Mouse (Mus musculus): ENCODE results near the gene Wdr62.
A peak's percentile ranks its signal among the peaks of the same experiment; 100 is the strongest.

Wdr62 gene

GRCm38 (mm10) chr7:30306083-30306779 lies 26.0 kb upstream of the Wdr62 start:
- DNase-seq (ENCODE audit: low read depth, low spot score) = no peak

DNA sequence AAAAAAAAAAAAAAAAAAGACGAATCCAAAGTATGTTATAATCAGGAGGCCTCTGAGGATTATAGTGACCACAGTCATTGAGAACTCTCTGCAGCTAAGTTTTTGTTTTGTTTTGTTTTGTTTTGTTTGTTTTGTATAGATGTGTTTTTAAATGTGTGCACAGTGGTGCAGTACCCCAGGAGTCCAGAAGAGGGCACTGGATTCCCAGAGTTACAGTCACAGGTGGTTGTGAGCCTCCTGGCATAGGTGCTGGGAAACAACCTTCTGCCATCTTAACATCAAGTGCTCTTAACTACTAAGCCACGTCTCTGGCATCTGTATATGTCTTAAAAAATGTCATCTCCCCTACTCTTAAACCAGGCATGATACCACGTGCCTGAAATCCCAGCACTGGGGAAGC lies 20.7 kb upstream of the Wdr62 start:
- DNase-seq (ENCODE audit: low read depth, low spot score) = peak; percentile 47

GRCm38 (mm10) chr7:30297266-30297665 lies 17.0 kb upstream of the Wdr62 start:
- DNase-seq (ENCODE audit: low read depth, low spot score) = no peak

- DNase-seq (ENCODE audit: low read depth, low spot score) = no peak
Measured at GRCm38 (mm10) chr7:30296816-30297215, 16.6 kb upstream of the Wdr62 start.

DNA sequence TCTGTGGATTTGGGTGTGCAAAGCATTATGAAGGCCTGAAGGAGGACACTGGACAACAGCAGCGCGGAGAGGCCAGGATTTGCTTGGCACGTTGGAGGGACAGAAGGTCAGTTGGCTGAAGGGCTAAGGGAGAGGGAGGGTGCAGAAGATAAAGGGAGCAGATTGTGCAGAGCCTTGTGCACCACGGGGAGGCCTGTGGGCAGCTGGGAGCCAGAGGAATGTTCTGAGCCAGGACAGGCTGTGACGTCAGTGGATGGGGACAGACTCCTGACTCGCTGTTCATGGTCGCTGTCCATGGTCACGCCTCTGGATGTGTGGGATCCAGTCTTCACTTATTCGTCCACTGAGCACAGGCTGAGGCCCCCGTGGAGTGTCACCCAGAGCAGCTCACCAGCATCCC lies 14.9 kb upstream of the Wdr62 start:
- no peak for DNase-seq (ENCODE audit: low read depth, low spot score)

DNA sequence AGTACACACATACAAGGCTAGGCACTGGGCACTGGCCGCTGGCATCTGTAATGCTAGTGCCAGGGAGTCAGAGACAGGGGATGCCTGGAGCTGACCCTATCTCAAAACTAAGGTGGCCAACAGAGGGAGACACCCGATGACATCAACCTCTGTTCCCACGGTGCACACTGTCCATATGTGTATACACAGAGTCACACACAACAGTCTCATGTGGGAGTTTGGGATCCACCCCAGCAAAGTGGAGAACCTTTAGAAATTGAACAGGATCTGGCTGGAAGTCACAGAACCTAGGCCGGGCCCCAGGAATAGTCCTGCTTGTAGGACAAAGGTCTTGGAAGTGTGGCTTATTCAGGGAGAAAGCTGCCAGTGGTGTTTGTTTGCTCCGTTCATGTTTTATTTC lies 14.1 kb upstream of the Wdr62 start:
- no peak for DNase-seq (ENCODE audit: low read depth, low spot score)

DNA sequence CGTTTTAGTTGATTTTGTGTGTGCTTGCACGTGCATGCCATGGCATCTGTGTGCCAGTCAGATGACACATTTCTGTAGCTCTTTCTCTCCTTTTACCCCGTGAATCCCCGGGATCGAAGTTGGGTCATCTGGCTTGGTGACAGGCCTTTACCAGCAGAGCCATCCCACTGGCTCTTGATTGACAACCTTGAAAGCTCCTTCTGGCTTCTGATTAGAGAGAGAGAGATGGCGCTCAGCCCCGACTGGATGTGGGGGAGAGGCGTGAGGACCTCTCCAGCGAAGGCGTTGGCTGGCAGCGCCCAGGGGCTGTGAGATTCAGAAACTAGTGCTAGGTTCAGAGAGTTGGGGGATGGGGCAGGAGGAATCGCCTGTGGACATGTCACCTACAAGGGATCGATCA lies 13.6 kb upstream of the Wdr62 start:
- no peak for DNase-seq (ENCODE audit: low read depth, low spot score)

- no peak for DNase-seq (ENCODE audit: low read depth, low spot score)
Measured at GRCm38 (mm10) chr7:30291215-30292131, 11.3 kb upstream of the Wdr62 start, which contains the start of gene Clip3. Clip3 (plus strand) TSS chr7:30291728.

DNA sequence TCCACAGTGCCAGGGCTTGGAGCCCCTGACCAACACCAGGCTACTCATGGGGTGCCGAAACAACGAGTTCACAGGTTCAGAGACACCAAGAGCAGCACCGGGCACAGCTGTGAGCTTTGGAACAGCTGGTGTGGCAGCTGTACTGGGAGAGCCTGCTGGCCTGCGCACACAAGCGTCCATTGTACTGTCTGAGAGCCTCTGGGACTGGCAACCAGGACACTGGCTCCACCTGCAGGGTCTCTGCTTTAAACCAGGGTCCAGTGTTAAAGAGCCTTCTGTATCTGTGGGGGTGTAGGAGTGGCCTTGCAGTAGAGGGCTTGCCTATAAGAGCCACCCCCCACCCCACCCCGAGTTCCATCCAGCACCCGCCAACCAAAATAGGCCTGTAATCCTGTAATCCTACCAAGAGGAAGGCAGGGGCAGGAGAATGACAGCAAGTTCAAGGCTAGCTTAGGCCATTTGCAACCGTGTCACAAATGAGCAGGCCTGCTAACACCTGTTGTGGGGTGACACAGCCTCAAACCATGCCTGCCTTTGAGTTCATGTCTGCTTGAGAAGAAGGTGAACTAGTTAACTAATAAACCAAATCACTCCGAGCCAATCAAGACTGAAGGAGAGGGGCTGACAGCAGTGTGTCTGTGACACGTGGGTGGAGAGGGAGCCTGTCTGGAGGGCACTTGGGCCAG lies 9.6 kb upstream of the Wdr62 start:
- no peak for DNase-seq (ENCODE audit: low read depth, low spot score)

DNA sequence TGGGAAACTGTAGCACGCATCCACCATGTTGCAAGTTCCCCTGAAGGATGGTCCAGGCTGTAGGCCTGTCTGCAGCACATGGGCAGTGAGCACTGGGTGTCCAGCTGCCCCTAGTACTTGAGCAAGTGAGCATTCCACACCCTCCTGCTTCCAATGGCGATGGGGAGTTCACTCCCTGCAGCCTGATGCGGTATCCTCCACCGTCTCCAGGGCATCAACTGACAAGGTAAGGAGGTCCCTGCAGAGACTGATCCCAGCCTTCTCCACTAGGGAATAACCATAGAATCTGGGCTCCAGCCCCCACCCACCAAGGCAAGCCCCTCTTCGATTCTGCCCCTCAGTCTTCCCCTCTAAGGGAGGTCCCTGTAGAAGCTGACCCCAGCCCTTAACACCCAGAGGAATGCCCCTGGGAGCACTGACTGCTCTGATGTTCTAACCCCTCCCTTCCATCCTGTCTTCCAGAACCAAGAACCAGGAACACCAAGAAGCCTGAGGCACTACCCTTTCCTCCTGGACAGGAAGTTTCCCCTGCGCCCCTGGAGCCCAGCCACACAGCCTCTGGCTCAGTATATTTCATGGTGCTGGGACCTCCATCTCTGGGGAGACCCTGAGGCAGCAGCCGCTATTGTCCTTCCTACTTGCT lies 9.0 kb upstream of the Wdr62 start:
- DNase-seq (ENCODE audit: low read depth, low spot score) = no peak

DNA sequence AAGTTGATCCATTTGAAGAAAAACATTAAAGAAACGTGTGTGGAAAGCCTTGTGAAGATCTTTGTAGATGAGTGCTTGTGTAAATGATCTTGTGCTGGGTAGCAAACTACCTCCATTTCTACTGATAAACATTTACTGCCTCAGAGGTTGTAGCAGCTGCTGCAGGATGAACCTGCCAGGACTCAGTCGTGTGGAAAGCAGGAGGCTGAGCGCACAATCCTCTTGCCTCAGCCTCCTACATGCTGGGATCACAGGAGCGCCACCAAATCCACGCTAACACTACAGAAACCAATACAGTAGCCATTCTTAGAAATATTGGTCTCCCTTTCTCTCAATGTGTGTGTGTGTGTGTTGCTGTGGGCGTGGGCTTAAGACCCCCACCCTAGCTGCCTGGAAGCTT lies 7.8 kb upstream of the Wdr62 start:
- DNase-seq (ENCODE audit: low read depth, low spot score) = no peak

- DNase-seq (ENCODE audit: low read depth, low spot score) = no peak
Measured at GRCm38 (mm10) chr7:30286701-30287410, 6.6 kb upstream of the Wdr62 start.

GRCm38 (mm10) chr7:30282740-30283139 lies 2.5 kb upstream of the Wdr62 start:
- DNase-seq (ENCODE audit: low read depth, low spot score) = no peak

GRCm38 (mm10) chr7:30281522-30281921 lies 1.3 kb upstream of the Wdr62 start:
- DNase-seq (ENCODE audit: low read depth, low spot score) = no peak

DNA sequence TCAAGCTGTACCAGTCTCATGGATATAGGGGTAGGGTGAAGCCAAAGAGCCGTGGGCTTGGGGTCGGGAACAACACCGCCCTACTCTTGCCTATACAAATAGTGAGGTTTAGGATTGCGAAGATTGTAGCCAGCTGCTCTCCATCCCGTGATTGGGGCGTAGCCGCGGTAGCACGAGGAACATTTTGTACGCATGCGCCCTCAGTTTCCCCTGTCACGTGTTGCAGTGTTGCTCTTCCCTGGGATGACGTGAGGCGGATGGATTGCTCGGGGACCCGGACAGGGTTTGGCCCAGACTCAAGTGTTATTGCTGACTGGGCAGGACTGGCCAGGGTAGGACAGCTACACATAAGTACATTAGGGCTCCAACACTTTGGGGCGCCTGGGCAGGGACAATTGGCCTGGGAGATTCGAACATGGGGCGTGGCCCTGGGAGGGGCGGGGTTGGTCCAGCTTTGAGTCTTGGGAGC lies 485 bp upstream of the Wdr62 start:
- DNase-seq (ENCODE audit: low read depth, low spot score) = peak; percentile 73

- DNase-seq (ENCODE audit: low read depth, low spot score) = no peak
Measured at GRCm38 (mm10) chr7:30279536-30279935, 683 bp downstream of the Wdr62 start.

- no peak for DNase-seq (ENCODE audit: low read depth, low spot score)
Measured at GRCm38 (mm10) chr7:30278911-30279310, 1.3 kb downstream of the Wdr62 start.

GRCm38 (mm10) chr7:30274383-30274782 lies 5.8 kb downstream of the Wdr62 start:
- no peak for DNase-seq (ENCODE audit: low read depth, low spot score)

DNA sequence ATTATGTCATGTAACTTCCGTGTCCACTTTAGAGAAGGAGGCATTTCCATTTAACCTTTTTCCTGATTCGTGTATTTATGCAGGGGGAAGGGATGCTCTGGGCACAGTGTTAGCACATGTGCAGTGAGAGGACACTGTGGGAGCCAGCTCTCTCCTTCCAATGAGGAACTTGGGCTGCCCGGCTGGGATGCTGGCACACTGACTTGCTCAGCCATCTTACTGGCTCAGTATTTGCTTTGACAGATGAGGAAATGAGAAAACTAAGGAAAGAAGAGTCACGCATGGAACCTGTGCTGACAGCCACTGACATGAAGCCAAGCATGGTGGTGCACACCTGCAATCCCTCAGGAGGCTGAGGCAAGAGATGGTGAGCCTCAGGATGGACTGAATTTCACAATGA lies 10.6 kb downstream of the Wdr62 start:
- no peak for DNase-seq (ENCODE audit: low read depth, low spot score)

- no peak for DNase-seq (ENCODE audit: low read depth, low spot score)
Measured at GRCm38 (mm10) chr7:30266780-30267179, 13.4 kb downstream of the Wdr62 start.

DNA sequence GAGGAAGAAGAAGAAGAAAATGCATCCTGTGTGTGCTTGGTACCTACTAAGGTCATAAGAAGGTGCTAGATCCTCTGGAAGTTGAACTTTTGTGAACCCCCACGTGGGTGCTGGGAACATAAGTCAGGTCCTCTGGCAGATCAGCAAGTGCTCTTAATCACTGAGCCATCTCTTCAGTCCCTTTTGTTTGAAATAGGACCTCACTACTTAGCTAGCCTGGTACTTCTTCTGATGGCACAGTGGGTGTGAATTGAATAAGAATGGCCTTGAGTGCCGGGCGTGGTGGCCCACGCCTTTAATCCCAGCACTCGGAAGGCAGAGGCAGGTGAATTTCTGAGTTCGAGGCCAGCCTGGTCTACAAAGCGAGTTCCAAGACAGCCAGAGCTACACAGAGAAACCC lies 14.3 kb downstream of the Wdr62 start:
- DNase-seq (ENCODE audit: low read depth, low spot score) = no peak

Data from c-Kit-negative CD71-positive TER-119-positive erythroid progenitor cells, embryonic 14.5 days (primary cell).